Mouse (Mus musculus): ENCODE data around the gene Nkx2-2. TPM values are rescaled to one million over a fixed set of nuclear protein-coding genes. Genes with fewer than 3 reads are reported as not detected.

Nkx2-2 gene
- 7.0 and 7.4 TPM in 2 replicates for polyA plus RNA-seq (2012; rRNA removed)

- no peak for DNase-seq (ENCODE audit: extremely low spot score in 1 of 2, low spot score in 1 of 2)
Measured at GRCm38 (mm10) chr2:147193271-147194255, at the start of gene Nkx2-2. Nkx2-2 (minus strand) TSS chr2:147194243.

- DNase-seq (ENCODE audit: extremely low spot score in 1 of 2, low spot score in 1 of 2): no peak
Measured at GRCm38 (mm10) chr2:147235707-147236290, 41.8 kb upstream of the Nkx2-2 start.

- DNase-seq (ENCODE audit: extremely low spot score in 1 of 2, low spot score in 1 of 2): no peak
Measured at GRCm38 (mm10) chr2:147231175-147231574, 37.1 kb upstream of the Nkx2-2 start.

GRCm38 (mm10) chr2:147205076-147205615, 11.1 kb upstream of the Nkx2-2 start:
- no peak for DNase-seq (ENCODE audit: extremely low spot score in 1 of 2, low spot score in 1 of 2)

GRCm38 (mm10) chr2:147194711-147195615, 920 bp upstream of the Nkx2-2 start:
- no peak for DNase-seq (ENCODE audit: extremely low spot score in 1 of 2, low spot score in 1 of 2)

- no peak for DNase-seq (ENCODE audit: extremely low spot score in 1 of 2, low spot score in 1 of 2)
Measured at GRCm38 (mm10) chr2:147192731-147193130, 1.3 kb downstream of the Nkx2-2 start.

- DNase-seq (ENCODE audit: extremely low spot score in 1 of 2, low spot score in 1 of 2): no peak
Measured at GRCm38 (mm10) chr2:147190316-147191021, 3.6 kb downstream of the Nkx2-2 start.

- no peak for DNase-seq (ENCODE audit: extremely low spot score in 1 of 2, low spot score in 1 of 2)
Measured at GRCm38 (mm10) chr2:147189546-147190315, 4.3 kb downstream of the Nkx2-2 start.

GRCm38 (mm10) chr2:147188871-147189545, 5.0 kb downstream of the Nkx2-2 start:
- no peak for DNase-seq (ENCODE audit: extremely low spot score in 1 of 2, low spot score in 1 of 2)

- DNase-seq (ENCODE audit: extremely low spot score in 1 of 2, low spot score in 1 of 2): no peak
Measured at GRCm38 (mm10) chr2:147188074-147188700, 5.9 kb downstream of the Nkx2-2 start.

GRCm38 (mm10) chr2:147187061-147187870, 6.8 kb downstream of the Nkx2-2 start:
- DNase-seq (ENCODE audit: extremely low spot score in 1 of 2, low spot score in 1 of 2): no peak

- DNase-seq (ENCODE audit: extremely low spot score in 1 of 2, low spot score in 1 of 2): no peak
Measured at GRCm38 (mm10) chr2:147186261-147186681, 7.8 kb downstream of the Nkx2-2 start.

GRCm38 (mm10) chr2:147185561-147185960, 8.5 kb downstream of the Nkx2-2 start:
- no peak for DNase-seq (ENCODE audit: extremely low spot score in 1 of 2, low spot score in 1 of 2)

- DNase-seq (ENCODE audit: extremely low spot score in 1 of 2, low spot score in 1 of 2): no peak
Measured at GRCm38 (mm10) chr2:147184071-147184990, 9.7 kb downstream of the Nkx2-2 start.

GRCm38 (mm10) chr2:147183521-147183920, 10.5 kb downstream of the Nkx2-2 start:
- DNase-seq (ENCODE audit: extremely low spot score in 1 of 2, low spot score in 1 of 2): no peak

GRCm38 (mm10) chr2:147182709-147183260, 11.3 kb downstream of the Nkx2-2 start:
- no peak for DNase-seq (ENCODE audit: extremely low spot score in 1 of 2, low spot score in 1 of 2)

All from frontal cortex, adult 2 months (tissue).